Mouse (Mus musculus): ENCODE measurements around the gene Timm17a. TPM values are rescaled to one million over a fixed set of nuclear protein-coding genes. Genes with fewer than 3 reads are reported as not detected.

The Timm17a gene
- polyA plus RNA-seq, 1 experiment from 2014 or later, result 165 TPM

GRCm38 (mm10) chr1:135250706-135251105, 62.9 kb downstream of the Timm17a start:
- ATAC-seq (replicated peaks; ENCODE audit: low FRiP score), result no peak; the same call in 1 of the 2 replicates
- no peaks in the 10 kb centered on the region for H3K9me3 ChIP-seq (ENCODE audit: control insufficient read depth, low read length)
- no peaks in the 10 kb centered on the region for H3K27me3 ChIP-seq (ENCODE audit: control insufficient read depth, insufficient read depth, low read length)
- H3K4me3 ChIP-seq (ENCODE audit: low read depth, low read length), result no peak overlapping the region
- 65% methylated on average over 3 of the region's 3 CpGs for WGBS
- no peak overlapping the region for H3K9ac ChIP-seq (ENCODE audit: low read length)
- peaks cover 6% of the 10 kb centered on the region; the same call in 1 of the 2 replicates for H3K4me1 ChIP-seq (replicated peaks; ENCODE audit: control insufficient read depth, insufficient read depth, low read length)
- no peak overlapping the region for H3K27ac ChIP-seq (ENCODE audit: low read depth, low read length)
- no peak for DNase-seq (ENCODE audit: low spot score)
- no peak overlapping the region for H3K4me2 ChIP-seq (ENCODE audit: low read depth, low read length, severe bottlenecking)
- no peaks in the 10 kb centered on the region for H3K36me3 ChIP-seq (ENCODE audit: control insufficient read depth, insufficient read depth, low read length)

DNA sequence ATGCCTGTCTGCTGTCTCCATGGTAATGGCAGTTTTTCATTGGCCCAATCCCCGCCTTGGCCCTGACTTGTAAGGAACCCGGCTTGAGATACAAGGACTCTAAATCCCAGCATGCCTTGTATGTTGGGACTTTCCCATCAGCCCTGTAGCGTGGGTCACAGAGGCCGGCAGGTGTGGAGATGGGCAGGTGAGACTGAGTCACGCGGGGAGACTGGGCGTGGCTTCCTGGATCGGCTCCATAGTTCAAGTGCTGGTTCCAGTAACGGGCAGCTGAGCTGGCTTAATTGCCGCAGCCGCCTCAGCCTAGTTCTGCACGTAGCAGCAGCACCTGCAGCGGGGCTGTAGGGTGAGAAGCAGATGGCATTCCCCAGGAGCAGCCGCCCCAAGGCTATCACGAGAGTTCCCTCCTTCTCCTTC, 65.1 kb downstream of the Timm17a start:
- Histone ChIP-seq H3K27me3 (ENCODE audit: control insufficient read depth, insufficient read depth, low read length) (no peaks in the 10 kb centered on the region), H3K4me3 (ENCODE audit: low read depth, low read length) (peak overlapping the region; percentile 15), H3K27ac (ENCODE audit: low read depth, low read length) (no peak overlapping the region), H3K36me3 (ENCODE audit: control insufficient read depth, insufficient read depth, low read length) (no peaks in the 10 kb centered on the region), H3K4me2 (ENCODE audit: low read depth, low read length, severe bottlenecking) (peak overlapping the region; percentile 45; the same call in 1 of the 2 replicates), H3K9ac (ENCODE audit: low read length) (peak overlapping the region; percentile 7; the same call in 1 of the 2 replicates), H3K4me1 (replicated peaks; ENCODE audit: control insufficient read depth, insufficient read depth, low read length) (peaks cover 6% of the 10 kb centered on the region; the same call in 1 of the 2 replicates), H3K9me3 (ENCODE audit: control insufficient read depth, low read length) (no peaks in the 10 kb centered on the region)
- DNase-seq (ENCODE audit: low spot score), result peak; percentile 60
- 5% methylated on average over 15 of the region's 15 CpGs for WGBS
- ATAC-seq (replicated peaks; ENCODE audit: low FRiP score), result peak; percentile 39; the same call in 1 of the 2 replicates

Other genes with a start within 250 kb of the Timm17a start
- gene Lgr6, start 208.5 kb downstream of the Timm17a start, polyA plus RNA-seq (2014; fragmentation: Nextera tagmentation; extraction: Ambion mirVana), result 0.17 and 0.32 TPM in 2 replicates
- 1.8 TPM in 2 replicates for gene Ptpn7, start 181.1 kb downstream of the Timm17a start, polyA plus RNA-seq (2014; fragmentation: Nextera tagmentation; extraction: Ambion mirVana)
- gene Arl8a, start 167.0 kb downstream of the Timm17a start, polyA plus RNA-seq (2014; fragmentation: Nextera tagmentation; extraction: Ambion mirVana), result 67.9 and 73.5 TPM in 2 replicates
- gene Gpr37l1, start 146.1 kb downstream of the Timm17a start, polyA plus RNA-seq (2014; fragmentation: Nextera tagmentation; extraction: Ambion mirVana), result not detected in 2 replicates
- 0.83 and 0.97 TPM in 2 replicates for gene Elf3, start 55.2 kb downstream of the Timm17a start, polyA plus RNA-seq (2014; fragmentation: Nextera tagmentation; extraction: Ambion mirVana)
- 96.0 and 100 TPM in 2 replicates for gene Rnpep, start 29.7 kb downstream of the Timm17a start, polyA plus RNA-seq (2014; fragmentation: Nextera tagmentation; extraction: Ambion mirVana)
- gene Lmod1, start 11.0 kb upstream of the Timm17a start, polyA plus RNA-seq (2014; fragmentation: Nextera tagmentation; extraction: Ambion mirVana), result 0.67 and 0.68 TPM in 2 replicates
- 50.3 and 58.7 TPM in 2 replicates for gene Shisa4, start 61.5 kb upstream of the Timm17a start, polyA plus RNA-seq (2014; fragmentation: Nextera tagmentation; extraction: Ambion mirVana)
- 200 and 204 TPM in 2 replicates for gene Ipo9, start 116.7 kb upstream of the Timm17a start, polyA plus RNA-seq (2014; fragmentation: Nextera tagmentation; extraction: Ambion mirVana)